Mouse (Mus musculus): Measurements from ENCODE around the gene Pdzd9. TPM values are rescaled to one million over a fixed set of nuclear protein-coding genes. Genes with fewer than 3 reads are reported as not detected.

The Pdzd9 gene
- polyA plus RNA-seq, 1 experiment: not detected

DNA sequence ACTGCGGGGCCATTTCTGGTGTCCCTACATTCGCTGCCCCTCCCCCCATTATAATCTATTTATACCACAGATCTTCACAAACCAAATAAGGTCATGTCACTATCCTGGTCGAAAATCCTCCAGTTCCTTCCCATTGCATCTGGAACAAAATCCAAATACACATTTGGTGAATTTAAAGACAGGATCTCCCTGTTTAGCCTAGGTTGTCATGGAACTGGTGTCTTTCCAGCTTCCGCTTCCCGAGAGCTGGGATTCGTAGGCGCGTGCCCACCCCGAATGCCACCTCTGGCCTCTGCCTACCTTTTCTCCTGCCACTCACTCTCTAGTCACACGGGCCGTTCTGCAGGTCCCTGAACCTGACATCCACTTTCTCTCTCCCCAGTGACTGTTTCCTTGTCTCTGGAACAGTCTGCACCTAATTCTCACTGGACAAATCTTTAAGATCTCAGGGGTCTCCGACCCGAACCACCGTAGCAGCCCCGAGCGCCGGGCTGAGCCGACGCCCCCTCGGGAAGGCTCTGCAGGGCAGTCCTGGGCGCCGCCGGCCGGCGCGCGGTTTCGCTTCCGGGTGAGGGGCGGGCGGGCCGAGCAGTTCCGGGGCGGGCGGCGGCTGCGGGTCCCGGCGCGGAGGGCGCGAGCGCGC, 7.0 kb upstream of the Pdzd9 start, which contains the start of gene Mosmo:
Gene Mosmo (plus strand): TSS at position 618 of the 643 bp plus-strand sequence.
- H3K4me3 ChIP-seq (replicated peaks; ENCODE audit: control insufficient read depth, low read depth, low read length): peak within 1 kb of the TSS; percentile 94
- H3K4me1 ChIP-seq (ENCODE audit: control insufficient read depth, insufficient read depth, low read length): peaks cover 2% of the 10 kb centered on the region
- peak within 1 kb of the TSS; percentile 64 for H3K27ac ChIP-seq (ENCODE audit: control insufficient read depth, insufficient read depth, low read depth, low read length, poor library complexity)
- TF ChIP-seq CTCF (IDR thresholded peaks at IDR 0.05; ENCODE audit: control insufficient read depth, insufficient read depth, low read length): no peak
- TF ChIP-seq POLR2A (IDR thresholded peaks at IDR 0.05; ENCODE audit: borderline replicate concordance, control insufficient read depth, low read depth, low read length): peak; percentile 22; the same call in 1 of the 2 replicates
- 1% methylated on average over 42 of the region's 44 CpGs for WGBS

DNA sequence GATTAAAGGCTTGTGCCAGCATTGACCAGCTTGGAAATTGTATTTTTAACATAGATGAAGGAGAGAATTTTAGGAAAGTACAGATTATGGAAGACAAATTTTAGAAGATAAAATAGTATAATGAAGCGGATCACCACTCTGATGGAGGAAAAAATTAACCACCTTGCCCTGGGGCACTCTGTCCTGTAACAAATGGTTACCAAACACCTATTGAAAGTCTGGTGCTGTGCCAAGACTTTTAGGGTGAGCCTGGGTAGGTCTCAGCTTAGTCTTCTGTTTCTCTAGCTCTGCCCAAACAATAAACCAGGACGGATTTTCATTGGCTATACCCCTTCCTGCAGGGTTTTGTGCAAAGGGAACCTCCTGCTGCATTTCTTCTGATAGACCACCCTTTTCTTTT, 1.1 kb upstream of the Pdzd9 start:
- TF ChIP-seq POLR2A (IDR thresholded peaks at IDR 0.05; ENCODE audit: borderline replicate concordance, control insufficient read depth, low read depth, low read length): no peak
- no peak for TF ChIP-seq CTCF (IDR thresholded peaks at IDR 0.05; ENCODE audit: control insufficient read depth, insufficient read depth, low read length)
- no peaks in the 10 kb centered on the region for H3K4me1 ChIP-seq (ENCODE audit: control insufficient read depth, insufficient read depth, low read length)
- H3K4me3 ChIP-seq (replicated peaks; ENCODE audit: control insufficient read depth, low read depth, low read length): no peak overlapping the region
- no peak overlapping the region for H3K27ac ChIP-seq (ENCODE audit: control insufficient read depth, insufficient read depth, low read depth, low read length, poor library complexity)
- 69% methylated on average over 2 of the region's 2 CpGs for WGBS

DNA sequence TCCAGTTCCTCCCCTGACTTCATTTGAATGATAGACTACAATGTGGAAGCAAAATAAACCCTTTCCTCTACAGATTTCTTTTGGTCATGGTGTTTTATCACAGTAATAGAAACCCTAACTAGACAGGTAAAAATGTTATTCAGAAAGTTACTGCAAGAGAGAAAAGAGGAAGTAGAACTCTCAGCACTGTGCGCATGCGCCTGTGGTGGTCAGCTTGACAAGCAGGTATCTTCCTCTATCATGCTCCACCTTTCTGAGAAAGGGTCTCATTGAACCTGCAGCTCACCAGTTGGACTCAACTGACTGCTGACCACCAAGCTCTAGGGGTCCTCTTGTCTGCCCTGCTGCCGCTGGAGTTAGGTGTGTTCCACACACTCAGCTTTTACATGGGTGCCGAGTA, 8.1 kb downstream of the Pdzd9 start:
- 38% methylated on average over 4 of the region's 4 CpGs for WGBS
- no peak overlapping the region for H3K27ac ChIP-seq (ENCODE audit: control insufficient read depth, insufficient read depth, low read depth, low read length, poor library complexity)
- no peak for TF ChIP-seq CTCF (IDR thresholded peaks at IDR 0.05; ENCODE audit: control insufficient read depth, insufficient read depth, low read length)
- TF ChIP-seq POLR2A (IDR thresholded peaks at IDR 0.05; ENCODE audit: borderline replicate concordance, control insufficient read depth, low read depth, low read length): no peak

DNA sequence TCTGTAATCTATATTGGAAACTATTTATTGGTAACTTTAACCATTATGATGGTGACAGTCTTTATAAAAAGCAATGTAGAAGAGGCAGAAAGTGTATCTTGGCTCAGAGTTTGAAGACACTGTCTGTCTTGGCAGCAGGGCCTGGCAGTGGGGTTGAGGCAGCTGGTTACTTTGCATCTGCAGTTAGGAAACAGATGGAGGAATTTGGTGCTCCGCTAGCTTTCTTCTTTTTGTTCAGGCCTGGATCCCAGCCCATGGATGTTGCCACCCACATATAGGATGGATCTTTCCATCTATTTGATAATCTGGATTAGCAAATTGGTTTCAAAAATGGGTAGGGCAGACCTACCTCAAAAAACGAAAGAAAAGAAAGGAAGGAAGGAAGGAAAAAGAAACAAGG, 22.3 kb downstream of the Pdzd9 start:
- TF ChIP-seq CTCF (IDR thresholded peaks at IDR 0.05; ENCODE audit: control insufficient read depth, insufficient read depth, low read length) (no peak), POLR2A (IDR thresholded peaks at IDR 0.05; ENCODE audit: borderline replicate concordance, control insufficient read depth, low read depth, low read length) (no peak)
- H3K4me1 ChIP-seq (ENCODE audit: control insufficient read depth, insufficient read depth, low read length): no peaks in the 10 kb centered on the region
- no peak overlapping the region for H3K27ac ChIP-seq (ENCODE audit: control insufficient read depth, insufficient read depth, low read depth, low read length, poor library complexity)
- H3K4me3 ChIP-seq (replicated peaks; ENCODE audit: control insufficient read depth, low read depth, low read length): no peak overlapping the region
- WGBS: 67% methylated on average over 2 of the region's 2 CpGs

More for the DNA sequence above, 8.1 kb downstream of the Pdzd9 start:
- no peak overlapping the region for H3K4me3 ChIP-seq (replicated peaks; ENCODE audit: control insufficient read depth, low read depth, low read length)
- no peaks in the 10 kb centered on the region for H3K4me1 ChIP-seq (ENCODE audit: control insufficient read depth, insufficient read depth, low read length)

GRCm38 (mm10) chr7:120643217-120643616, 26.9 kb downstream of the Pdzd9 start:
- Histone ChIP-seq H3K4me1 (ENCODE audit: control insufficient read depth, insufficient read depth, low read length) (no peaks in the 10 kb centered on the region), H3K4me3 (replicated peaks; ENCODE audit: control insufficient read depth, low read depth, low read length) (no peak overlapping the region), H3K27ac (ENCODE audit: control insufficient read depth, insufficient read depth, low read depth, low read length, poor library complexity) (no peak overlapping the region)
- WGBS: 85% methylated on average over 4 of the region's 4 CpGs
- TF ChIP-seq CTCF (IDR thresholded peaks at IDR 0.05; ENCODE audit: control insufficient read depth, insufficient read depth, low read length): no peak
- TF ChIP-seq POLR2A (IDR thresholded peaks at IDR 0.05; ENCODE audit: borderline replicate concordance, control insufficient read depth, low read depth, low read length): no peak

DNA sequence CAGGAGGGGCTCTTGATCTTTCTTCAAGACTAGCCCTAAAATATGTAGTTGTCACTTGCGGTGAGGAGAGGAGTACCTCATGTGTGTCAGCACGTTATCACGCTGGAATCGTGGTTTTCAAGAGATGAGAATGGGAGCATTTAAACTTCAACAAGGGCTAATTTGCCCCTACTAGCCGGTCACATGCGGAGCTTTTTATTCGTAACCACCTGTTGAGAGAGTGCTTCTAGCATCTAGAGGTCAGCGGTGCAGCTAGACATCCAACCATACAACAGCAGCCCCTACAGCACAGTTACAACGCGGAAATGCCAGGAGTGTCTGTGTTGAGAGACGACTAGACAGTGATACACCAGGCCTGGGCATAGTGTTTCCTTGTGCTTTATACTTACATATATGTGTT, 34.3 kb downstream of the Pdzd9 start:
- TF ChIP-seq POLR2A (IDR thresholded peaks at IDR 0.05; ENCODE audit: borderline replicate concordance, control insufficient read depth, low read depth, low read length) (no peak), CTCF (IDR thresholded peaks at IDR 0.05; ENCODE audit: control insufficient read depth, insufficient read depth, low read length) (no peak)
- Histone ChIP-seq H3K27ac (ENCODE audit: control insufficient read depth, insufficient read depth, low read depth, low read length, poor library complexity) (no peak overlapping the region), H3K4me3 (replicated peaks; ENCODE audit: control insufficient read depth, low read depth, low read length) (peak overlapping the region; percentile 84), H3K4me1 (ENCODE audit: control insufficient read depth, insufficient read depth, low read length) (no peaks in the 10 kb centered on the region)
- under 1% methylated on average over 11 of the region's 11 CpGs for WGBS

DNA sequence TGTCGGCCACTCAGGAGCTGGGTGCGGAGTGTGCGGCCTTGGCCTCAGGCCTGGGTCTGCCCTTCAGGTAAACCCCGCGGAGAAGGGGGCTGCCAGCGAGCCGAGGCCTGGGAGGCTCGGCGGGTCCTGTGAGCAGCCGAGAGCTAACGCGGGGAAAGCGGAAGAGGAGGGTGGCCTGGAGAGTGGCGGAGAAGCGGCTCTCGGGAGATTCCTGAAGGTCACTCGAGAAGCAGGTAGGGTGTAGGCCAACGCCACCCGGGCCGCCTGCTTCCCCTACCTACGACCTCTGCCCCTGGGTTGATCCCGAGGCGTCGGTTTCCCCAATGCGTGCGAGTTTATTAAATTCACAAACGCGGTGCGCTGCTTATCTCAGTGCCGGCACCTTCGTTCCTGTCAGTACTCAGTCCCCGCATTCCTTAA, 34.8 kb downstream of the Pdzd9 start:
- Histone ChIP-seq H3K27ac (ENCODE audit: control insufficient read depth, insufficient read depth, low read depth, low read length, poor library complexity) (peak overlapping the region; percentile 79), H3K4me3 (replicated peaks; ENCODE audit: control insufficient read depth, low read depth, low read length) (peak overlapping the region; percentile 84), H3K4me1 (ENCODE audit: control insufficient read depth, insufficient read depth, low read length) (no peaks in the 10 kb centered on the region)
- TF ChIP-seq POLR2A (IDR thresholded peaks at IDR 0.05; ENCODE audit: borderline replicate concordance, control insufficient read depth, low read depth, low read length) (no peak), CTCF (IDR thresholded peaks at IDR 0.05; ENCODE audit: control insufficient read depth, insufficient read depth, low read length) (no peak)
- under 1% methylated on average over 32 of the region's 32 CpGs for WGBS

- no peaks in the 10 kb centered on the region for H3K4me1 ChIP-seq (ENCODE audit: control insufficient read depth, insufficient read depth, low read length)
- under 1% methylated on average over 45 of the region's 45 CpGs for WGBS
Measured at GRCm38 (mm10) chr7:120634711-120635361, 35.3 kb downstream of the Pdzd9 start, which contains the start of gene Uqcrc2. TSS of gene Uqcrc2 (plus strand) at chr7:120635176.

More at GRCm38 (mm10) chr7:120634711-120635361, 35.3 kb downstream of the Pdzd9 start, which contains the start of gene Uqcrc2:
- peak; percentile 62; the same call in 1 of the 2 replicates for TF ChIP-seq POLR2A (IDR thresholded peaks at IDR 0.05; ENCODE audit: borderline replicate concordance, control insufficient read depth, low read depth, low read length)
- TF ChIP-seq CTCF (IDR thresholded peaks at IDR 0.05; ENCODE audit: control insufficient read depth, insufficient read depth, low read length): peak; percentile 53
- H3K27ac ChIP-seq (ENCODE audit: control insufficient read depth, insufficient read depth, low read depth, low read length, poor library complexity): peak within 1 kb of the TSS; percentile 79
- peak within 1 kb of the TSS; percentile 84 for H3K4me3 ChIP-seq (replicated peaks; ENCODE audit: control insufficient read depth, low read depth, low read length)

Measured in bone marrow, adult 2 months (tissue).